Mouse (Mus musculus) embryo, embryonic 9.5 days (tissue): Measurements from ENCODE around the gene Dcpp1.
"Not testable (repeated sequence)": the region's sequence is repeated elsewhere in the genome, so short reads cannot be mapped to it uniquely, and the experiment has no call there.

Experiments
- DNase-seq: peaks from one replicate; pipeline ENCODE4 v3.0.0-alpha.2; 2017; ENCODE audit errors: extremely low spot score

The Dcpp1 gene

GRCm38 (mm10) chr17:23880576-23880975 is at the start of gene Dcpp1, which contains the start of gene Dcpp2:
Gene Dcpp1 (plus strand): TSS chr17:23880876.
Gene Dcpp2 (plus strand): TSS chr17:23880880.
- DNase-seq = not testable (repeated sequence)

GRCm38 (mm10) chr17:23831201-23831600 is 49.5 kb upstream of the Dcpp1 start:
- DNase-seq = no peak

GRCm38 (mm10) chr17:23836006-23836575 is 44.6 kb upstream of the Dcpp1 start, which contains the start of gene Prss33:
Gene Prss33 (minus strand): TSS chr17:23836056.
- no peak for DNase-seq

DNA sequence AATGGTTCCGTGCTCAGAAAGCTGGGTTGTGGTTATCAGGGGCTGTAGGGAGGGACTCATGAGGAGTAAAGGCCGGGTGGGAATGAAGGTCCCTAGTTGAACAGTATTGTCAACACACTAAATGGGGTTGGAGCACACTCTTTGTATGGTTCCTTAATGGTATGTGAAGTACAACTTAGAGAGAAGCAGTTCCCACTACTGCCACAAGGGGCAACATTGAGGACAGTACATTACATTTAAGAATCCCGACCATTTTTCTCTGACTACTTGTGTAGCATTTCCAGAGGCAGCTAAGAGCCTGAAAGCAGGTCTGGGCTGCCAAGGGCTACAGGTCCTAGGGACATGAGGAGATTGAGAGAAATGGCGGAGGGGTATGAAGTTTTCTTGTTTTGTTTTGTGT is 39.5 kb upstream of the Dcpp1 start:
- peak; percentile 61 for DNase-seq

DNA sequence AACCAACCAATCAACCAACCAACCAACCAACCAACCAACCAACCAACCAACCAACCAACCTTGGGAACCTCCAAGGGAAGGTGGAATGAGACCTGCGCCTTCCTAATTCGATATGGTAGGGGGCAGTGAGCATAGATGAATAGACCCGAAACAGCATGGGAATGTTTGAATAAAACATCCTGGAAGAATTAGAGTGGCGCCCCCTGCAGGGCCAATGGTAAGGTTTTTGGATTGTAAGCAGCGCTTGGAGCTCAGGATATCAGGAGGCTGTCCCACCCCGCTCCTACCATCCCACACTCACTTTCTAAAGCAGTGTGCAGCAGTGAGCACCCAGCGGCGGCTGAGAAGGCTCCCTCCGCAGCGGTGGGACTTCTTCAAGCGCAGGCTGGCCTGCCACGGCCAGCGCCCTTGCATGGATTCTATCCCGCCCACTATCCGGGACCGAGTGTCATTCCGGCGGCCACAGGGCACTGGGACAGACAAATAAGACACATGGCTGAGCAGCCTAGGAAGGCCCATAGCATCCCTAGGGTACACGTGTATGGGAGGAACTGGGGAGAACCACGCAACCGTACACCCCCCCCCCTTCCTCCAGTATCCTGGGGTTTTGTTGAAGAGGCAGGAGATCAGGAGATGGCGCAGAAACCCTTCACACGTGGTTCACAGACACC is 37.4 kb upstream of the Dcpp1 start:
- DNase-seq = no peak

- peak; percentile 62 for DNase-seq
Observed at GRCm38 (mm10) chr17:23843812-23844273, 36.8 kb upstream of the Dcpp1 start, which contains the start of the genes Prss32 and Prss41. Gene Prss32 (plus strand): TSS chr17:23843855. Gene Prss41 (minus strand): TSS chr17:23844172.

DNA sequence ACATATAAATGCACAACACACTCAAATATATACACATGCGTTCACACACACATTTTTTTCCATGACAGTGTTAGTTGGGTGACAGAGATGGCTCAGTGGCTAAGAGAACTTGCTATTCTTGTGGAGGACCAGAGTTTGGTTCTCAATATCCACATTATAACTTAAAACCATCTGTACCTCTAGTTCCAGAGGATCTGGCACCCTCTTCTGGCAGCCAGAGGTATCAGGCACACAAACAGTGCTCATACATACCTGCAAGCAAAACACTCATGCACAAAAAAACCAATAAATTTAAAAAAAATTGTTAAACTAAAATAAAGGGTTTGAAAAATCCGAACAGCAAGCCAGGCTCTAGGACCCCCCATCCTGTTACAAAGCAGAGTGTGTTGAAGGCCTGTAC is 30.6 kb upstream of the Dcpp1 start:
- no peak for DNase-seq

GRCm38 (mm10) chr17:23850853-23851749 is 29.6 kb upstream of the Dcpp1 start:
- DNase-seq = peak; percentile 71

DNA sequence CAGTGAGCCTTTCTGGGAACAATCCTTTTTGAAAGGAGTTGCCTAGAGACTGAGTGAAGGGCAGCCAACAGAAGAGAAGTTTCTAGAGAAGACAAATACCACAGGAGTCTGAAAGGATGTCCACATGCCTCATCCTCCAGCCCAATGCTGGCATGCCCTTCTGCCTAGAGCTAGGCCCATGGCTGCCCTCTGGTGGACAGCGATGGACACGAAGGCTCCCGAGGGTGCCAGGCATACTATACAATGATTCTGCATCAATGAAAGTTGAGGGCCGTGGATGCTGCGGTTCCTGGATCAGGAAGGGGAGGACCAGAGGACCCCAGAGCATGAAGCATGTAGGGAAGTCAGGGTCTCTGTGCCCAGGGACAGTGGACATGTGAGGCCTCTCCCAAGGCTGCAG is 27.4 kb upstream of the Dcpp1 start:
- peak; percentile 51 for DNase-seq

DNA sequence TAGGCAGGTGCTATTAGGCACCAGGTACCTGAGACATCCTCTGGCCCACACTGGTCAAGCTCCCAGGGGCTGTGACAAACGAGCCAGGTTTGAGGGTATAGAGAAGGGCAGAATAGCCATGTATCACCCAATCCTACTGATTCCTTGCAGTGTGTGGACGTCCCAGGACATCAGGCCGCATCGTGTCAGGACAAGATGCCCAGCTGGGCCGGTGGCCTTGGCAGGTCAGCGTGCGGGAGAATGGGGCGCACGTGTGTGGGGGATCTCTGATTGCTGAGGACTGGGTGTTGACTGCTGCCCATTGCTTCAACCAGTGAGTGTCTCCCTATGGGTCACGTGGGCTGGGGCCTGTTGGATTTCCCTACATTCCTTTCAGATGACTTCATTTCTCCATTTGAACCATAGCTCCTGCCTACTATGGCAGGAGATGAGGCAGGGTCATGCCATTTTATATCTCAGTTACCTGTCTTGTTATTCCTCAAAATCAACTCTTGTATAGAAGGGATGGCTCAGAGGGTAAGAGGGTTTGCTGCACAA is 26.4 kb upstream of the Dcpp1 start:
- no peak for DNase-seq

DNA sequence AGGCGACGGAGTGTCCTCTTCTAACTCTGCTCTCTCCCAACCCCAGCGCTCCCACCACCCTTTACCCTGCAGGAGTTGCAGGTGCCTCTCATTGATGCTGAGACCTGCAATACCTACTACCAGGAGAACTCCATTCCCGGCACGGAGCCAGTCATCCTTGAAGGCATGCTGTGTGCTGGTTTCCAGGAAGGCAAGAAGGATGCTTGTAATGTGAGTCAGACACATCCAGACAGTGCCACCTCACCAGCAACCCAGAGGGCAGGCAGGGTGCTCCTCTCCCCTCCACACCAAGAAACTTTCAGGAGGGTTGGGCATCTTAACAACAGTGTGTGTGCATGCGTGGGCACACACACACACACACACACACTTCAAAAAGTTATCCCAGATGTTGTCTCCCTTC is 23.5 kb upstream of the Dcpp1 start:
- DNase-seq = no peak

DNA sequence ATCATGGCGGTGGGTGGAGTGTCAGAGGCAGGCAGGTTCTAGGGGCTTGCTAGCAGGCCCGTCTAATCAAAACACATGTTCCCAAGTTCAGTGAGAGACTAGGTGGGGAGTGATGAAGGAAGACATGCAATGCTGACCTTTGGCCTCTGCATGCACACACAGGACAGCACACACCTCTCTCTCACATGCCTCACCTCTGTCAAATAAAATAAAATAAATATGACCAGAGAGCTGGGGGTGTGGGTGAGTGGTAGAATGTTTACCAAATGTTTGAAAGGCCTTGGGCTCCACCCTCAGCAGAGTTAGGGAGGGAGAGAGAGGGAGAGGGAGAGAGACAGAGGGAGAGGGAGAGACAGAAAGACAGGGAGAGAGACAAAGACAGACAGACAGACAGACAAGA is 22.8 kb upstream of the Dcpp1 start:
- no peak for DNase-seq

DNA sequence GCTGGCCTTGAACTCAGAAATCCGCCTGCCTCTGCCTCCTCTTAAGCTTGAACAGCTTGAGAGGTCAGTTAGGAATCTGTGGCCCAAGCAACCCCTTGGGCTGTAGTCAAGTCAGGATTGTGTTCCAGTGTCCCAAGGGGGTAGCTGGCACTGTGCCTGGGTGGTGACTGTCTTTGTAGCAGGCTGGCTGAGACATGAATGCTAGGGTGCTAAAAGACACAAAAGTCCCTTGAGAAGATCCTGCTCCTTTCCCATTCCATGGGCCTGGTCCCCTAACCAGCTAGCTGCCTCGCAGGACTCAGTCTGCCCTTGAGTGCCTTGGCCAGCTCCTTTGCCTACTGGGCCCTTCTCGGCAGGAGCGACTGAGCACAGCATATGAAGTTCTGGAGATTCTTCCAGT is 17.8 kb upstream of the Dcpp1 start:
- no peak for DNase-seq

- no peak for DNase-seq
Observed at GRCm38 (mm10) chr17:23867756-23868155, 12.9 kb upstream of the Dcpp1 start, which contains the start of gene Prss21. Gene Prss21 (plus strand): TSS chr17:23868056.

GRCm38 (mm10) chr17:23868513-23868912 is 12.2 kb upstream of the Dcpp1 start:
- DNase-seq = no peak

DNA sequence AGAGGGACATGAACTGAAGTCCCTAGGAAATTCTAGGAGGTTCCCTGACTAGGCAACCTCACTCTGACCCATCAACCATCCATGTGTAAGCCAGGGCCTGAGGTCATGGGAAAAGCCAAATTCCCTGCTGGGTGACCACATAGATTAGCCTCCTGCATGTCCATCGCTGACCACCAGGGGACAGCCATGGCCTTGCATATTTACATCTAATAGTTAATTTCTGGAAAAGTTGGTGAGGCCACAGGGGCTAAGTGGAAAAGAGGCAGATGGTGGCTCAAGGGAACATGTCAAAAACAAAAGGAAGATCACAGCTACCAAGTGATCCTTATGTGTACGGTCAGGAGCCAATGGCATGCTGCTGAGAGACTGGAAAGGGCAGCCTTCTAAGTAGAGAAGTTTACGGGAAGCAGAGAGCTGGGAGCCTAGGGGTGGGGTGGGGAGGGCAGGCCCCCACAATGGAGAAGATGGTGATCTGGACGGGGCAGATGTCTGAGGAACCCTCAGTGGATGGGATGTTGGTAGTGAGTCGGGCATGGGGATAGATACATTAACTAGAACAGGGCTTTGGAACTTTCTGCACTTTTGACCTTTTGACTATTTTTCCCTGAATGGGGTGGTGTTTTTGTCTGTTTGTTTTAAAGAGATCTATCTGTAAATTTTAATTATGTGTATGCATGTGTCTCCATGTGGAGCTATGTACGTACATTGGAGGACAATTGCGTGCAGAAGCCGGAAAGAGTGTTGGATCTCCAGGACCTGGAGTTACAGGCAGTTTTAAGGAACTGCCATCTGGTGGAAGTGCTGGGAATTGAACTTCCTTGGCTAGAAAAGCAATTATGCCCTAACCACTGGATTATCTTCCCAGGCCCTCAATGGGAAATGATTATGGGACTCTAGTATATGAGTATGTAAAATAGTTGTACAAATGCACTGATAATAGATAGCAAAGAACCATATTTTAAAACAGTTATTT is 6.5 kb upstream of the Dcpp1 start:
- peak; percentile 57 for DNase-seq

- no peak for DNase-seq
Observed at GRCm38 (mm10) chr17:23876741-23877140, 3.9 kb upstream of the Dcpp1 start.

DNA sequence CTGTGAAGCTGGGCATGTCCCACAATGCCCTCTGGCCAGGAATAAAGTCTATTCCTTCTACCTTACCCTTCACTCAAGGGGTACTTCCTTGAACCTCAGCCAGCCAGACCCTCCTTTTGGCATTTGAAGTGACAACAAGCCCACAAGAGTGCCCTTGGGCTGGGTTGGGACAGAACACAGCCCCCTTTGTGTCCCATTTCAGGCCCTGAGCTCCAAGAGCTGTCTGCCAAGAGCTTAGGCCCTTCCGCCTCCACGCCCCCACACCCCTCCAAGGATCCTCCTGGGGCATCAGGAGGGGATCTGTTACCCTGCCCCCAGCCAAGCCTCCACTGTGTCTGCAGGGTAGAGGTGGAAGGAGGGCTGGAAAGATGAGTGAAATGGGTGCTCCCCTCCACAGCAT is 3.5 kb upstream of the Dcpp1 start:
- DNase-seq = no peak

DNA sequence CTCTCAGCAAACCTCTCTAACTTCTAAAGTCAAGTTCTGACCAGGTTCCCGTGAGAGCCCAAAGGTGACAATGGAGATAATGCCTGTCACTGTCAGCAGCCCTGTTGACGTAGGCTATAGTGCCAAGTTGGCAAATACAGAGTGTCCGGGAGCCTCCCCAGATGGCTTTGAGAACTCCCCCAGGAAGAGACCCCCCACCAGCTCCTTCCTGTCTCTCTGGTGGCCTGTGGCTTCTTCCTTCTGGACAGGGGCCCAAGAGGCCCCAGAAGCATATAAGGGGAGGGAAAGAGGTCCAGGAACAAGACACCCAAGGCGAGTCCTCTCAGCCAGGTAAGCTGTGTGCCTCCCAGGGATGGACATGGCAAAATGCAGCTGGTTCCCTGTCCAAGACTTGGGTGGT is 36.5 kb downstream of the Dcpp1 start, which contains the start of gene Dcpp3:
Gene Dcpp3, plus strand, starts transcription at position 301 of the 400 bp plus-strand sequence.
- DNase-seq = not testable (repeated sequence)

DNA sequence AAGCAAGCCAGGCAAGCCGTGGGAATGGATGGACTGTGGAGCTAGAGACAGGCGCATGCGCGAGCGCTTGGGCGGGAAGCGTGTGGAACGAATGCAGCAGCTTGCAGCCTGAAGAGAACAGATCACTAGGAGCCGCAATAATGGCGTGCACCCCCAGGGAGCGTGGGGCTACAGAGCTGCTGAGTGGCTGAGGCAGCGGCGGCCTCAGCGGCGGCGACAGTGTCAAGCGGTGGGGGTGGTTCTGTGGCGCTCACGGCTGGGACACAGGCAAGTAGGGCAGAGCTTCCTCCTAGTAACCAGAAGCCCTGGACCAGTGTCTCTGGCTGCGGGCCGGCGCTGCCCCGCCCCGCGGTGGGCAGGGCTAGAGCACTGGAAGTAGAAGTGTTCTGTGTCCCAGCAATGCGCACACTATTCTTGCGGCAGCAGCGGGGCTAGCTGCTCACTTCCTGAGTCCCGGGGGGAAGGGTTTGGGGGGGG is 43.9 kb downstream of the Dcpp1 start:
- peak; percentile 95 for DNase-seq
